Mouse (Mus musculus): ENCODE measurements around the gene Tpcn2. TPM values are rescaled to one million over a fixed set of nuclear protein-coding genes. Genes with fewer than 3 reads are reported as not detected.

The Tpcn2 gene
- polyA plus RNA-seq, 1 experiment from 2014 or later: 0.86 TPM

Other genes starting within 250 kb of the Tpcn2 start
- gene 1810010D01Rik, start 75.9 kb downstream of the Tpcn2 start, polyA plus RNA-seq (2014; fragmentation: Nextera tagmentation; extraction: Ambion mirVana): not detected in 2 replicates
- 2.7 and 3.9 TPM in 2 replicates for gene Mrgprf, start 16.8 kb upstream of the Tpcn2 start, polyA plus RNA-seq (2014; fragmentation: Nextera tagmentation; extraction: Ambion mirVana)
- not detected in 2 replicates for gene Mrgprd, start 30.8 kb upstream of the Tpcn2 start, polyA plus RNA-seq (2014; fragmentation: Nextera tagmentation; extraction: Ambion mirVana)